Mouse (Mus musculus) bone marrow macrophage, adult 2 months (primary cell): ENCODE measurements around the gene Rab19.

Experiments
- CTCF ChIP-seq: IDR thresholded peaks from 2 replicates; pipeline ENCODE4 v1.5.1; 2012; ENCODE audit warnings: low read depth, mild to moderate bottlenecking, low read length, moderate library complexity
- POLR2A ChIP-seq: IDR thresholded peaks from 2 replicates; pipeline ENCODE4 v1.6.1; 2012; ENCODE audit warnings: mild to moderate bottlenecking, low read depth, low read length, borderline replicate concordance

GRCm38 (mm10) chr6:39400343-39400742 is 19.4 kb downstream of the Rab19 start:
- TF ChIP-seq POLR2A (no peak), CTCF (no peak)
